Mouse (Mus musculus) heart, adult 2 months (tissue): ENCODE data around the gene Nrxn3.

Experiments
- CTCF ChIP-seq: fragments of 200-600 bp; IDR thresholded peaks from 2 replicates; pipeline ENCODE4 v1.8.1; 2022; ENCODE audit warnings: antibody characterized with exemption, mild to moderate bottlenecking, moderate library complexity
- EP300 ChIP-seq: fragments of 200-500 bp; IDR thresholded peaks from 2 replicates; pipeline ENCODE4 v1.6.1; 2011; ENCODE audit warnings: low read depth, low read length, control low read depth; ENCODE audit not compliant: insufficient read depth
- POLR2A ChIP-seq: fragments of 200-500 bp; IDR thresholded peaks from 2 replicates; pipeline ENCODE4 v1.6.1; 2011; ENCODE audit warnings: mild to moderate bottlenecking, low read depth, low read length, control low read depth; ENCODE audit not compliant: insufficient read depth

DNA sequence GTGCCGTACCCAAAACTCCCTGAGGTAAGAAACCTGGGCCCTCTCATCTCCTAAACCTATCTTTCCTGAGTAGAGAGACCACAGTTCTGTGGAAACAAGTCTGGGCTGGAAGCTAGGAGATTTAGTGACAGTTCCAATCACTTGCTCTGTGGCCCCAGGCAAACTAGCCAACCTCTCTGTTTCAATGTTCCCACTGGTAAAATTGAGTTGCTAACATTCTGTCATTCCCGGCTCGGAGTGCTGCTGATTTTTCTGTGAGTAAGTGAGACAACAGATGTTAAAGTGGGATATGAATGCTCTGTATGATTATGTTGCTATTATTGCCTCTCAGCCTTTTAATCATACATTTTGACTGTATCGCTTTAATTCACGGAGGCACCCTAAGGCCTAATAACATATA is 268.1 kb downstream of the Nrxn3 start:
- no peak for TF ChIP-seq POLR2A
- TF ChIP-seq CTCF: no peak
- TF ChIP-seq EP300: no peak
